Mouse (Mus musculus) ovary, adult 18-20 months (tissue): Measurements from ENCODE around the gene Fars2.
"Not testable (repeated sequence)": the region's sequence is repeated elsewhere in the genome, so short reads cannot be mapped to it uniquely, and the experiment has no call there.

ENCODE experiments used
- DNase-seq: peaks from one replicate; pipeline ENCODE4 v3.0.0; 2022; ENCODE audit warnings: low spot score, mixed read lengths

Fars2 gene

DNA sequence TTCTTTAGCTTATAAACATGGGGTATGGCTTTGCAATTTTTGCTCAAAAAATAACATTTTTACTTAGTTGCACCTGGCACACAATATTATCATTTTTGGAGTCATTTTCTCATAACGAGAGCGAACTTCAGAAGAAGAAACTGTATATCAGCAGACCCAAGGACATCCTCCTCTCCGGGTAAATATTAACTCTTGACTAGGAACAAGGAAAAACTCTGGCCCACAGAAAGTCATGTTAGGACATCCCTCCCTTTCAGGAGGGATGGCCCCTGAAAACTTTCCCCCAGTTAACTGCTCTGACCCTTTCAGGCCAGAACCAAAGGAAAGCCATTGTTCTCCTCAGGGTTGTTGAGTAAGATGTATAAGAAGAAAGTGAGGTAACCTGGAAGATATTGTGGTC, 348.9 kb downstream of the Fars2 start:
- not testable (repeated sequence) for DNase-seq

DNA sequence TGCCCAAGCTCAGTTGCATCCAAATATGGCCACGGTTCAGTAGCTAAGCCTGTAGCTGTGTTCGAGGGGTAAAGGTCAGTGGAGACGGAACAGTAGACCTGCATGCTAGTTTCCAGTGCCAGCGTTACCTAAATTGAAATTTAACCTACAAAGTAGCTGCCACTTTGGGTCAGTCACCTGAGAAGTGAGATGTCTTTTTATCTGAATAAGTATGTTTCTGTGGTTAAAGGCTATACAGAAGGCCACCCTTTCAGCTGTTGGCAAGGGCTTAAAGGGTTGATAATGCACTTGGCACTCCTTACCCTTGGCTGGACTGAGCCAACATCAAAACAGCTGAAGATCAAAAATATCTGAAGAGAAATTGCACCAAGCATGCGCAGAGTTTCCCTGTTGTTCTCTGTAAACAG, 349.3 kb downstream of the Fars2 start:
- peak; percentile 45 for DNase-seq

DNA sequence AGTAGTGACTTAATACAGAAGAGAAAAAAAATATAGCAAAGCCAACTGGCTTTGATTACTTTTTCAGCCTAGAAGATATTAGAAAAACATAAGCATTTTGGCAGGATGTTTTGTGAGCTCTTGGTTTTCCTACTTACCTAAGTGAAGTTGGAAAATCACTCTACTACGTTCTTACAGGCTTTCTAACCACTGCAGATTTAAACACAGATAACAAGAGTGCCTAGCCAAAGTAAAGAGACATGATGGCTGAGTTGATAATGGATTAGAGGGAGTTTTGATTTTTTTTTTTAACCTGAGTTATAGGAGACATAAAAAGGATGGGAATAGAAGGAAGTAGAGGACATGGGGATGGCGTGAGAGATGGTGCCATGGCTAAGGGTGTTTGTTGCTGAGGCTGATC, 350.6 kb downstream of the Fars2 start:
- DNase-seq: no peak

DNA sequence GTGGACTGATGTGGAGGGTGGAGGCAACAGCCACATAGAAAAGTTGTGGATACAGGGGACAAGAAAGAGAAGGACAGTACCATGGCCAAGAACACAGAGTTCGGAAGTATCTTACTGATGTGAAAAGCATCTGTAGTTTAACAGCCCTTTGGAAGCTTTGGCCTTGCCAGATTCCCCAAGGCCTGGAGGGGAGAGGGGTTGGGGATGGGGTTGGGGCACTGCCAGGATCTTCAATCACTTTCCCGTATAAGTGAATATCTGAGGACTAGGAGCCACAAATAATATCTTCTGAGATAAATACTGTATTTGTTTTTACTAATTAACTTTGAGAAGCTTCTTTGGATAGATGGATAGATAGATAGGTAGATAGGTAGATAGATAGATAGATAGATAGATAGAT, 351.8 kb downstream of the Fars2 start:
- peak; percentile 18 for DNase-seq

GRCm38 (mm10) chr13:36469412-36470125, 352.4 kb downstream of the Fars2 start:
- no peak for DNase-seq

- no peak for DNase-seq
Observed at GRCm38 (mm10) chr13:36477648-36478047, 360.4 kb downstream of the Fars2 start.

DNA sequence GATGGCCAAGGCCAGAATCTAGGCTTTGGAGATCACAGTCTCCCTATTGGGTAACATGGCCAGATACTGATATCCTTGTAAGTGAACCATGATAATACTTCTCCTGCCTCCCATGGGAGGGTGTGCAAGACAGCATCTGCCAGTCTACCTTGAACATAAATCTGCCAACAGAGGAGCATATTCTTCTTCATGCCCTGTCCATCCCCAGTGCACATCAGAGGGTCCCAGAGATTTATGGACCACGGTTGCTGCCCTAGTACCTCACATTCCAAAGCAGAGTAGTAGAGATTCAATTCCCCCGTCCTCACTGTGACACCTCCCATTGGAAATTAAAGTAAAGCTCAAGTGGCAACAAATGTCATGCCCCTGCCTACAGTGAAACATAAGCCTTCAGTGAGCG, 361.0 kb downstream of the Fars2 start:
- DNase-seq: no peak

GRCm38 (mm10) chr13:36480101-36480500, 362.9 kb downstream of the Fars2 start:
- no peak for DNase-seq

- DNase-seq: no peak
Observed at GRCm38 (mm10) chr13:36484391-36484790, 367.2 kb downstream of the Fars2 start.

DNA sequence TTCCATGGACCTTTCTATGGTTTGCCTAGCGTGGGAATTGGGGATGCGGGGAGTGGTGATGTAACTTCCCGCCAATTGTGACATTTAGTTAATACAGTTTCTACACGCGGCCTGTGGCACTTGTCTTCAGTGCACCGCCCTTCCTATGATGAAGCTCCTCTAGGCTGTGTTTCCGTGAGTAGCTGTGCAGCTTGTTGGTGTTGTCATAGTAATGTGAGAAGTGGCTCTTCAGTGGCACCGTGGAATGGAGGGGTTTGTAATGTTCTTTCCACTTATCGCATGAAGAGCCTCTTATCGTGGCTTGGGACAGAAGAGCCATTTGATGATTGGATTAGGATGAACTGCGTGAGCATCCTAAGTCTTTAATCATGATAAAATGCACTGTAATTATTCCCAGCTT, 369.5 kb downstream of the Fars2 start:
- no peak for DNase-seq

DNA sequence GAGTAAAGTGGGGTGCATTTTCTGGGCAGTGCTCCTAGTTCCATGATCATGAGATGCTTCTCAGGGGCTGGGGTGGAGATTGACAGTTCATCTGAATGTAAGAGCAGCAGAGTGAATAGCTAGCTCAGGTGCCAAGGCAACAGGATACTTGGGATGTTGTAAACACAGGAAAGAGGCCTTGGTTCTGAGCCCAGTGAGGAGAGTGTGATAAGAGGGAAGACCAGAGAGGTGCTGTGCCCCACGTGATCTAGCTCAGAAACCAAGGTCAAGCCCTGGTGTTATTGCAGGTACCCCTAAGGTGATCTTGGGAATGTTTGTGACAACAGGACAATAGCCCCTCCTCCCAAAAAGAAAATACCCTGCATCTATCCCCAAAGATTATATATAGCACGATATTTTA, 372.2 kb downstream of the Fars2 start:
- no peak for DNase-seq

DNA sequence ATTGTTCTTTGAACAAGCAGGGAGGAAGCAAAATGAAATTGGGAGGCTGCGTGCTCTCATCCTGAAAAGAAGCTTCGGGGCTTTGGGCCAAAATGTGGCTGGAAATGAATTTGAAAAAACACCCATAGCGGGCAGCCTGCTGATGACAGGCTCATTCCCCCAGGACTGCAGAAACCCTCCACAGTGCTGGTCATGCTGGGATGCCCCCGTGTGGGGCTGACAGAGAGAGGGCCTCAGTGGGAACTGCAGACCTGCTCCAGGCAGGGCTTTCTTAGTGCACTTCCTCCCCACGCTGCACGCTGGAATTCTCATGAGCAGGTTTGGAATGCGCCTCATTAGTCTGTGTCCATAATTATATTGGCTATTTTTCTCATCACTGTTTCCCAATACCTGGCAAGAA, 373.4 kb downstream of the Fars2 start:
- DNase-seq: no peak

GRCm38 (mm10) chr13:36492397-36492796, 375.2 kb downstream of the Fars2 start:
- DNase-seq: no peak

DNA sequence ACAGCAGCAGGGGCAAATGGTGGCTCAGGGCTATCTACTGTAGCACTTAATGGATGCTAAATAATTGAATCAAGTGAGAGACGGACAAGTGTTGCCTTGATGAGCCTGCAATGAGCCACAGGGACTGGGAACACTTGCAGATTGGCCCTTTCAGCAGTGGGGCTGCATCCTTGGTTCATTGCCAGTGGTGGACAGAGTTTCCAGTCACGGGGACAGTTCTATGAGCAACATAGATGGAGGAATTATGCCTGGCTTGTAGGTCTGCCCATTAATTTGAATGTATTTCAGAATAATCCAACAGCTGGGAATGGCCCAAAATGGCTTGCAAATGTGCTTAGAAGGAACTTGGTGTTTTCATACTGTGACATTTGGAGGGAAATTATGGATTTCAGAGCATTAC, 376.1 kb downstream of the Fars2 start:
- no peak for DNase-seq

DNA sequence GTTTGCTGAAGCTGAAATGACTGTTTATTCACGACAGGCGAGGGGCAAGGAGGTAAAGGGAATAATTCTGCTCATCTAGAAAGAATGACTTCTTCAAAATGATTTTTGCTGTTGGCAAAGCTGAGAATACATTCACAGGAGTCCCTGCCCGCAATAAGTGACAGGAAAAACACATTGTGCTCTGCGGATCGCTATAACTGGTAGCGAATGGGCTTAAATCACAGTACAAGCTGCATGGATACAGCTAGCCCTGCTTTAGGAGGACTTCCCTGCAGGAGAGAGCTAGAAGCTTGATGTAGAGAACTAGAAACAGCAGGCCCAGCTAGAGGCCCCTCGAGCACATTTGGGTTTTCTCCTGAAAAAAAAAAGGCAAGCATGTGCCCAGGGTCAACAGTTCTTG, 376.6 kb downstream of the Fars2 start:
- no peak for DNase-seq

GRCm38 (mm10) chr13:36495980-36496379, 378.8 kb downstream of the Fars2 start:
- no peak for DNase-seq

DNA sequence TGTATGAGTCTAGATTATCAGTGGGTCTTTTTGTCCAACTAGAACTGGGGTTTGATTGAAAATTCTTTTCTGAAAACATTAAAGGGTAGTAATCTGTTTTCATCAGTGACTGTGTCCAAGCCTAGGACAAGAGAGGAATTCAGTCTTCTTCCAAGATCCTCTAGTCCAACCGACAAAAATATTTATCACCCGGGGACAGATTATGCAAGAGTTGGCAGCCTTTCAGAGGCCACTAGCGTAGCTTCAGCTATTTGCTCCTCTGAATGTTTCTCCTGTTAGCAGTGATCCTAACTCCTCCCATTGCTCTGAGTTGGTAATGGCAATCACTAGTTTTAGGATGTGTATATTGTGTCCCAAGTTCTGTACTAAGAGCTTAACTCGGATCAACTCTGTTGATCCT, 380.1 kb downstream of the Fars2 start:
- peak; percentile 49 for DNase-seq

GRCm38 (mm10) chr13:36500370-36500905, 383.2 kb downstream of the Fars2 start:
- DNase-seq: no peak

- DNase-seq: no peak
Observed at GRCm38 (mm10) chr13:36503551-36503950, 386.3 kb downstream of the Fars2 start.

DNA sequence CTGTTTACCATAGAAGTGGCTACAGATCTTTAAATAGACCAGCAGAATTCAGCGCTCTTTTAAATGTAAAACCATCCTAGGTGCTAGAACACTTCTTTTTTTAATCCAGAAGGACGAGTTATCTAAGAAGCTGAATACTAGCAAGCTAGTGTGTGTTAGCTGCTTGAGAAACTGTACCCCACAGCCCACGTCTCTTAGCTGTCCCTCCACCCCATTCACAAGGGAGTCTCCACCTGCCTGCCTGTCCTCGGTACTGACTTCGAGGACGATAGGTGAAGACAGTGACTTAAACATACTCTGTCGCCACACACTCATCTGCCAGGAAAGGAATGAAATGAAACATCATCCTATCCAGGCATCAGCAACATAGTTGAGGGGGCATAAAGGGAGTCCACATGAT, 386.8 kb downstream of the Fars2 start:
- DNase-seq: no peak

DNA sequence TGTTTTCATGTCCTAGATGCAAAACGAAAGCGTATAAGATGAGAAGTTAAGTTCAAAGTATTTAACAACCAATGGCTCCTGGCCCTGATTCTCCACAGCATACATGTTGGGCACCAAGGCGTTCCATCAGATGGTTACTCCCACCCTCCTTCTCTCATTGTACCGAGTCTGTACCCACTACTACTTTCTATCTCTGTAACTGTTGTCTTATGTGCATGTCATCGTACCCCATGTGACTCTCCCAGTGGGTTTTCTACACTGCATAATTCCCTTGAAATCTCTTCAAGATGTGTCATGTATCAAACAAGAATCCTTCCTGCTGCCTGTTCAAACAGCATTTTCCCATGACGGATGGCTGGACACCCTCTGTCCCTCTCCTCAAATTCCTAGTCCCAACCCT, 388.5 kb downstream of the Fars2 start:
- DNase-seq: no peak

- DNase-seq: peak; percentile 9
Observed at GRCm38 (mm10) chr13:36506315-36506714, 389.1 kb downstream of the Fars2 start.

- DNase-seq: peak; percentile 81
Observed at GRCm38 (mm10) chr13:36510161-36510560, 392.9 kb downstream of the Fars2 start.

GRCm38 (mm10) chr13:36513126-36513525, 395.9 kb downstream of the Fars2 start:
- DNase-seq: no peak
